Mouse (Mus musculus) heart, embryonic 15.5 days (tissue): Measurements from ENCODE around the gene Tpm1. TPM values are rescaled to one million over a fixed set of nuclear protein-coding genes. Genes with fewer than 3 reads are reported as not detected.
A peak's percentile ranks its signal among the peaks of the same experiment; 100 is the strongest.

ENCODE experiments used
- ATAC-seq: fragments of 200-750 bp; cut with Nextera tagmentation; replicated peaks from 2 replicates; pipeline ENCODE4 v1.8.0; 2017; ENCODE audit warnings: low read depth, moderate TSS enrichment; ENCODE audit not compliant: insufficient number of reproducible peaks, insufficient read depth, low FRiP score
- H3K27ac ChIP-seq: fragments of 300-500 bp; sonication (generic); 2 replicates; pipeline ENCODE4 v1.5.1; 2015; ENCODE audit warnings: mild to moderate bottlenecking, inconsistent platforms
- H3K27me3 ChIP-seq: fragments of 300-500 bp; sonication (generic); 2 replicates; pipeline ENCODE4 v1.6.1; 2015; ENCODE audit warnings: inconsistent platforms
- H3K36me3 ChIP-seq: fragments of 300-500 bp; sonication (generic); 2 replicates; pipeline ENCODE4 v1.6.1; 2015; ENCODE audit warnings: mild to moderate bottlenecking, inconsistent platforms
- H3K4me1 ChIP-seq: fragments of 300-500 bp; sonication (generic); replicated peaks from 2 replicates; pipeline ENCODE4 v1.6.1; 2015; ENCODE audit warnings: inconsistent platforms
- H3K4me2 ChIP-seq: fragments of 300-500 bp; sonication (generic); 2 replicates; pipeline ENCODE4 v1.6.1; 2015; ENCODE audit warnings: inconsistent platforms, mild to moderate bottlenecking, moderate library complexity
- H3K4me3 ChIP-seq: fragments of 300-500 bp; sonication (generic); 2 replicates; pipeline ENCODE4 v1.5.1; 2015; ENCODE audit warnings: mild to moderate bottlenecking, inconsistent platforms
- H3K9ac ChIP-seq: fragments of 300-500 bp; sonication (generic); 2 replicates; pipeline ENCODE4 v1.6.1; 2015; ENCODE audit warnings: mild to moderate bottlenecking, inconsistent platforms
- H3K9me3 ChIP-seq: fragments of 300-500 bp; sonication (generic); replicated peaks from 2 replicates; pipeline ENCODE4 v1.6.1; 2016; ENCODE audit warnings: inconsistent platforms
- WGBS: fragments of 180-500 bp; shearing (Covaris S2); methylation state at CpG from one replicate; pipeline ENCODE4 v1.1.7; 2015; ENCODE audit warnings: mixed read lengths; 5-methylcytosine and 5-hydroxymethylcytosine counted together
- polyA plus RNA-seq: library from polyadenylated mRNA; unstranded; fragments of >200 nt; fragmentation: Nextera tagmentation; extraction: Ambion mirVana; gene quantifications from 2 replicates; pipeline ENCODE4 v1.2.1, GENCODE M21; 2015

The Tpm1 gene
- polyA plus RNA-seq, 1 experiment from 2014 or later: 5,392 TPM

GRCm38 (mm10) chr9:67024889-67025692 lies 24.1 kb downstream of the Tpm1 start:
- no peak overlapping the region for H3K4me3 ChIP-seq
- H3K9ac ChIP-seq: no peak overlapping the region
- H3K9me3 ChIP-seq: no peaks in the 10 kb centered on the region
- ATAC-seq: peak; percentile 20; the same call in 1 of the 2 replicates
- peaks cover 33% of the 10 kb centered on the region for H3K4me1 ChIP-seq
- H3K36me3 ChIP-seq: peaks cover 57% of the 10 kb centered on the region
- no peaks in the 10 kb centered on the region for H3K27me3 ChIP-seq
- H3K27ac ChIP-seq: peak overlapping the region; percentile 44
- H3K4me2 ChIP-seq: no peak overlapping the region
- WGBS: 37% methylated on average over 17 of the region's 17 CpGs

- Histone ChIP-seq H3K9ac (no peak overlapping the region), H3K27me3 (no peaks in the 10 kb centered on the region), H3K9me3 (no peaks in the 10 kb centered on the region), H3K4me3 (no peak overlapping the region), H3K27ac (0 out of 2 replicates have a peak overlapping the region, but pooled peaks have one; percentile 7), H3K36me3 (peaks cover 40% of the 10 kb centered on the region), H3K4me1 (peaks cover 38% of the 10 kb centered on the region), H3K4me2 (no peak overlapping the region)
- ATAC-seq: no peak
- 86% methylated on average over 9 of the region's 9 CpGs for WGBS
These were observed 25.8 kb downstream of the Tpm1 start for GRCm38 (mm10) chr9:67023371-67023770.

- 18% methylated on average over 2 of the region's 2 CpGs for WGBS
- peaks cover 27% of the 10 kb centered on the region for H3K4me1 ChIP-seq
- no peaks in the 10 kb centered on the region for H3K27me3 ChIP-seq
- peak overlapping the region; percentile 13; the same call in 1 of the 2 replicates for H3K4me2 ChIP-seq
- ATAC-seq: peak; percentile 63
- H3K9ac ChIP-seq: no peak overlapping the region
- no peaks in the 10 kb centered on the region for H3K9me3 ChIP-seq
- peaks cover 16% of the 10 kb centered on the region; the same call in 1 of the 2 replicates for H3K36me3 ChIP-seq
- peak overlapping the region; percentile 76 for H3K27ac ChIP-seq
- no peak overlapping the region for H3K4me3 ChIP-seq
These were observed 29.1 kb downstream of the Tpm1 start for GRCm38 (mm10) chr9:67020063-67020462.

GRCm38 (mm10) chr9:67013501-67013900 lies 35.7 kb downstream of the Tpm1 start:
- H3K27me3 ChIP-seq: no peaks in the 10 kb centered on the region
- H3K4me3 ChIP-seq: no peak overlapping the region
- no peak overlapping the region for H3K9ac ChIP-seq
- no peaks in the 10 kb centered on the region for H3K9me3 ChIP-seq
- no peak overlapping the region for H3K4me2 ChIP-seq
- WGBS: 38% methylated on average over 2 of the region's 2 CpGs
- no peaks in the 10 kb centered on the region for H3K36me3 ChIP-seq
- peaks cover 19% of the 10 kb centered on the region for H3K4me1 ChIP-seq
- no peak for ATAC-seq
- no peak overlapping the region for H3K27ac ChIP-seq

DNA sequence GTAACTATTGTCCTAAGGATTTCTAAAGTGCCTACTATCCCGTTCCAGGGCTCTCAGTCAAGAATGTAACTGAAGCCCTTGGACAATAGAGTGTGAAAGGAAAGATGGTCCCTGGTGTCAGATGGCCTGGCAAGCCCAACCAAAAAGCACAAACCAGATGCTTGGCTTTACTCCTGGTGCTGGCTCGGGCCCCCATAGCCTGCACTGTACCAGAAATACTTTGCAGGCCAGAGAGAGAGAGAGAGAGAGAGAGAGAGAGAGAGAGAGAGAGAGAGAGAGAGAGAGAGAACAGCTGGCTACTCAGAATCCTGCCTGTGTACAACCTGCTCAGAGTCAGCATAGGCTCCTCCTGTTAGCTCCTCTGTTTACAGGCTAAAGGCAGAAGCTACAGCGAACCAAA lies 36.7 kb downstream of the Tpm1 start:
- 17% methylated on average over 3 of the region's 3 CpGs for WGBS
- H3K4me3 ChIP-seq: no peak overlapping the region
- H3K27ac ChIP-seq: peak overlapping the region; percentile 56; the same call in 1 of the 2 replicates
- H3K4me2 ChIP-seq: no peak overlapping the region
- peaks cover 20% of the 10 kb centered on the region for H3K4me1 ChIP-seq
- no peaks in the 10 kb centered on the region for H3K36me3 ChIP-seq
- peak; percentile 58; the same call in 1 of the 2 replicates for ATAC-seq
- no peak overlapping the region for H3K9ac ChIP-seq
- no peaks in the 10 kb centered on the region for H3K27me3 ChIP-seq
- H3K9me3 ChIP-seq: no peaks in the 10 kb centered on the region

- no peak for ATAC-seq
- Histone ChIP-seq H3K4me2 (no peak overlapping the region), H3K27me3 (no peaks in the 10 kb centered on the region), H3K36me3 (no peaks in the 10 kb centered on the region), H3K9me3 (no peaks in the 10 kb centered on the region), H3K9ac (no peak overlapping the region), H3K4me1 (peaks cover 20% of the 10 kb centered on the region), H3K4me3 (no peak overlapping the region), H3K27ac (no peak overlapping the region)
- WGBS: 57% methylated on average over 9 of the region's 9 CpGs
These were observed 37.7 kb downstream of the Tpm1 start for GRCm38 (mm10) chr9:67011483-67011882.

DNA sequence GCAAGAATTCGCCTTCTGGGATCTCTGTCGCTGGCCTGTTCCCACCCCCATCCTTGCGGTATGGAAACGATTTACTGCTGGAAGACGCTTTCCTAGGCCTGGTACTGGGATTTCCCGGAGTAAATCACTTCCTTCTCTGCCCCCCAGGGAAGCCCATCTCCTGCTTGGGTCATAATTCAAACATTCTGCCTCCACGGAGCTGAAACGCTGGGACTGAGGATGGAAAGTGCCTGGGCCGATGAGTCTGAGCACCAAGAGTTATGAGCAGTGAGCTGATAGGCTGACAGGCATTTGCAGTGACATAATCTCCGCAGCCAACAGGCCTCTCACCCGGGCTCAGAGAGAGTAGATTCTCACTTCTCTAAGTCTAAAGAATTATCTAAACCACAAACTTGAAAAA lies 40.4 kb downstream of the Tpm1 start:
- H3K9ac ChIP-seq: no peak overlapping the region
- H3K4me3 ChIP-seq: no peak overlapping the region
- no peaks in the 10 kb centered on the region for H3K9me3 ChIP-seq
- no peak overlapping the region for H3K4me2 ChIP-seq
- H3K36me3 ChIP-seq: no peaks in the 10 kb centered on the region
- H3K27ac ChIP-seq: no peak overlapping the region
- peaks cover 20% of the 10 kb centered on the region for H3K4me1 ChIP-seq
- WGBS: 37% methylated on average over 11 of the region's 11 CpGs
- ATAC-seq: no peak
- no peaks in the 10 kb centered on the region for H3K27me3 ChIP-seq

DNA sequence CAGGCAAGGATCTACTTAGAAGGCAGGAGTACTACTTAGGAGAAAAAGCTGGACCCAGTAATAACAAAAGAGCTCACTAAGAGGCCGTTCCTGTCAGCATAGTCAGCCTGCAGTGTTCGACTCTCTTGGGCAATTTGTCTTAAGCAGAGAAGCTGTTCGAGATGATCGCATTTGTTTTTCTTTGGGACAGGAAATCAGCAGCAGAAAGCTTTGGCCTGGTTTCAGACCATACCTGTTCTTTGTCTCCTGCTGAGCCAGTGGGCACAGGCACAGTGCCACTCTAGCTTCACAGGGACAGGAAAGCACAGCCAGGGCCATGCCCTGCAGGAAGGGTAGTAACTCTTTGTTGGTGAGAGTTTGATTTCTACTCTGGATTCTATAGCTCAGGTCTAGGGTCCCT lies 42.8 kb downstream of the Tpm1 start:
- H3K27ac ChIP-seq: no peak overlapping the region
- no peak for ATAC-seq

GRCm38 (mm10) chr9:67005161-67005742 lies 44.0 kb downstream of the Tpm1 start:
- H3K36me3 ChIP-seq: no peaks in the 10 kb centered on the region
- peaks cover 10% of the 10 kb centered on the region for H3K4me1 ChIP-seq
- 77% methylated on average over 11 of the region's 11 CpGs for WGBS
- no peak overlapping the region for H3K4me3 ChIP-seq
- H3K9ac ChIP-seq: no peak overlapping the region
- H3K9me3 ChIP-seq: no peaks in the 10 kb centered on the region
- no peak overlapping the region for H3K27ac ChIP-seq
- H3K4me2 ChIP-seq: no peak overlapping the region
- H3K27me3 ChIP-seq: no peaks in the 10 kb centered on the region
- no peak for ATAC-seq

More for the DNA sequence above, 42.8 kb downstream of the Tpm1 start:
- Histone ChIP-seq H3K9ac (no peak overlapping the region), H3K4me1 (peaks cover 8% of the 10 kb centered on the region), H3K4me2 (no peak overlapping the region), H3K36me3 (no peaks in the 10 kb centered on the region), H3K4me3 (no peak overlapping the region), H3K9me3 (no peaks in the 10 kb centered on the region), H3K27me3 (no peaks in the 10 kb centered on the region)
- 72% methylated on average over 4 of the region's 4 CpGs for WGBS

DNA sequence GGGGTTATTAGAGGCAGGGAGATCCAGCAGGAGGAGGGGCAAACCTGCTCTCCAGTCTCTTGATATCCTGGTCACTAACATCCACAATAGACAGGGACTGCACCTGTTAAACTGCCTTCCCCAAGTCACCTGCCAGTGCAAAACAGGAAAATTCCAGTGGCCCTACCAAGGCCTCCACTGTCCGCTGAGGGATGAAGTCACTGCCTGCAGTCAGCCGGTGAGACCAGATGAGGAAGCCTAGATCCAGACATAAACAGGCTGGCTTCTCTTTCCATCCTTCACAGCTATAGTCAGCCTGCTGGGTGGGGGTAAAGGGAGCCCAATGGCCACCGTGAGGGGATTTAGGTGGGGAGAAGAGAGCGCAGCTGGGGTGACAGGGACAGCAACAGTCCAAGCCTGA lies 45.5 kb downstream of the Tpm1 start:
- Histone ChIP-seq H3K4me2 (no peak overlapping the region), H3K36me3 (no peaks in the 10 kb centered on the region), H3K27me3 (no peaks in the 10 kb centered on the region), H3K9ac (no peak overlapping the region), H3K27ac (no peak overlapping the region), H3K4me3 (no peak overlapping the region), H3K4me1 (peaks cover 8% of the 10 kb centered on the region), H3K9me3 (no peaks in the 10 kb centered on the region)
- 52% methylated on average over 4 of the region's 4 CpGs for WGBS
- ATAC-seq: no peak

DNA sequence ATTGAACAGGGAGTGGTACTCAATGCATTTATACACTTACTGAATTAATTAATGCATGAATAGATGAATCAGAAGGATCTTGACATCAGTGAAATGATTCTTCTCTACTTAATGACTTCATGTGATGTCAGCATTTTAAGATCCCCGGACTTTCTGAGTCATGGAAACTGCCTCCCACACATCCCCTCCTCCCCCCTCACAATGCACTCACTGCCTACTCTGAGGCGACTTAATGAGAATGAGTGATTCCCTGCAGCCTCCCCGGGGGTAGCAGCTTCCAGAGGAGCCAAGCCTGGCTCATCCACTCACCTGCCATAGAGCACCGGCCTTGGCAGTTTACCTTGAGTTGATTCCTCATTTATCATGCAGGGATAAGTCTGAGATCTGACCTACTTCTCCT lies 46.0 kb downstream of the Tpm1 start:
- no peak for ATAC-seq
- Histone ChIP-seq H3K36me3 (no peaks in the 10 kb centered on the region), H3K4me1 (peaks cover 5% of the 10 kb centered on the region), H3K9me3 (no peaks in the 10 kb centered on the region), H3K4me3 (no peak overlapping the region), H3K27me3 (no peaks in the 10 kb centered on the region), H3K4me2 (no peak overlapping the region), H3K9ac (no peak overlapping the region), H3K27ac (no peak overlapping the region)
- WGBS: 37% methylated on average over 4 of the region's 4 CpGs
